In the genomic region with DNA sequence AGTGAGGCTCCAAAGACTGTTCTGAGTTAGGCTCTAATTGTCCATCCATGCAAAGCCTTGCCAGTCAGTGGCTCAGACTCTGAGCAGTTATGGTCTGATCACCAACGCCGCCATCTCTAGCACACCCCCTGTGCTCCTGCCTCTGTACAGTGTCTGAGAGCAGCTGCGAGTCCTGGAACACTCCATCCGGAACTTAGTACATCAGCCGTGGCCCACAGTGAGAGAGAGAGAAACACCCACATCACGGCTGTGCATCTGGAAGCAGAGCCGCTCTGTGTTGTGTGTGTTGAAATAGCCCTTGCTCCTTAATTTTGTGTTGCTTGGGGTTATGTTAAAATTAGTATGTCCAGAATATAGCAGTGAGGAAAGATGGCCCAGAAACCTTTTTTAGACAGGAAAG, we compare ENCODE assay signal across 25 mouse cellular contexts. TPM values are rescaled to one million over a fixed set of nuclear protein-coding genes. Genes with fewer than 3 reads are reported as not detected.
DNase-seq lines count a peak whose midpoint lies in the region; ATAC-seq lines count a peak whose summit lies in the region.
"Had no signal": no experiment of that assay in that cellular context is flagged by ENCODE, and none has a peak within 500 bp of the region (broad histone marks: within the 10 kb centered on the region; RNA-seq: fewer than 3 reads in every experiment).

No protein-coding gene starts in this region.

- no peak for DNase-seq in frontal cortex, postnatal 10 days (ENCODE audit: low spot score in 2 of 2)
- peak; percentile 19 for DNase-seq in left cerebral cortex, adult 11 months (ENCODE audit: low spot score)
- DNase-seq in left cerebral cortex, postnatal 4 days, result no peak
- no peak for DNase-seq in limb, embryonic 10.5 days (ENCODE audit: low spot score)
- no peak for DNase-seq in thymus, postnatal 25 days
- DNase-seq in kidney, postnatal 25 days, result no peak
- no peak for DNase-seq in adrenal gland, adult 8-10 months
- DNase-seq: adrenal gland, postnatal 25 days; cerebellum, adult 8-10 months; forebrain, postnatal 0 days; heart, postnatal 36 days; kidney, adult 11 months; lung, embryonic 14.5 days; thymus, postnatal 14 days had no signal

- no peaks in the 10 kb centered on the region for H3K4me1 ChIP-seq in limb, embryonic 10.5 days
- H3K4me1 ChIP-seq: heart, embryonic 12.5 days; neural tube, embryonic 13.5 days had no signal

- no peak overlapping the region for H3K4me3 ChIP-seq in limb, embryonic 10.5 days
- H3K4me3 ChIP-seq: embryonic facial prominence, embryonic 13.5 days; heart, embryonic 12.5 days; neural tube, embryonic 13.5 days had no signal

- intact Hi-C loops in left cerebral cortex, postnatal 4 days (cut with DNase I), result no loop called here

- H3K9me3 ChIP-seq in limb, embryonic 10.5 days (replicated peaks), result no peaks in the 10 kb centered on the region
- H3K9me3 ChIP-seq: embryonic facial prominence, embryonic 13.5 days; heart, embryonic 12.5 days; neural tube, embryonic 13.5 days had no signal

- ATAC-seq in frontal cortex, adult (ENCODE audit: low TSS enrichment), result peak; percentile 96
- ATAC-seq: forebrain, postnatal 0 days; hindbrain, postnatal 0 days had no signal

- WGBS in limb, embryonic 10.5 days, result 82% methylated on average over 7 of the region's 7 CpGs

- no peaks in the 10 kb centered on the region for H3K36me3 ChIP-seq in limb, embryonic 10.5 days
- H3K36me3 ChIP-seq: embryonic facial prominence, embryonic 13.5 days; heart, embryonic 12.5 days; neural tube, embryonic 13.5 days had no signal

- no peaks in the 10 kb centered on the region for H3K27me3 ChIP-seq in limb, embryonic 10.5 days (ENCODE audit: low read depth, poor library complexity, severe bottlenecking)
- H3K27me3 ChIP-seq: embryonic facial prominence, embryonic 13.5 days; heart, embryonic 12.5 days; neural tube, embryonic 13.5 days had no signal

- H3K27ac ChIP-seq in limb, embryonic 10.5 days, result 0 out of 2 replicates have a peak overlapping the region, but pooled peaks have one; percentile 19
- H3K27ac ChIP-seq: embryonic facial prominence, embryonic 13.5 days; hindbrain, postnatal 0 days; kidney, postnatal 0 days; macrophage; neural tube, embryonic 13.5 days; stomach, postnatal 0 days had no signal

RNA-seq across cellular contexts. Expression of gene Tspan11, which starts 47.2 kb away (rescaled TPM):
- 10 to 100 TPM in 1 of 2 experiments, 1 to 10 TPM in 1; 6.6 to 10.2 TPM for total RNA-seq in left cerebral cortex, postnatal 4 days (2021)
- 2.1 and 9.2 TPM in 2 replicates for polyA plus RNA-seq in limb, embryonic 10.5 days (2016; fragmentation: Nextera tagmentation; extraction: Ambion mirVana)
- 10 to 100 TPM in 2 of 4 experiments, 1 to 10 TPM in 2; 7.3 to 21.2 (median 12.3) TPM for total RNA-seq in adrenal gland, adult 8-10 months (2022)
- total RNA-seq: common myeloid progenitor, adult 5-6 weeks; MEL; monocyte, adult 5-6 weeks had no signal
- polyA plus RNA-seq: macrophage had no signal
